Mouse (Mus musculus): ENCODE data around the gene Zfp652. TPM values are rescaled to one million over a fixed set of nuclear protein-coding genes. Genes with fewer than 3 reads are reported as not detected.
A peak's percentile ranks its signal among the peaks of the same experiment; 100 is the strongest.
"Not testable (repeated sequence)": the region's sequence is repeated elsewhere in the genome, so short reads cannot be mapped to it uniquely, and the experiment has no call there.

Zfp652 gene
- polyA plus RNA-seq, 1 experiment from 2014 or later = 6.3 TPM

DNA sequence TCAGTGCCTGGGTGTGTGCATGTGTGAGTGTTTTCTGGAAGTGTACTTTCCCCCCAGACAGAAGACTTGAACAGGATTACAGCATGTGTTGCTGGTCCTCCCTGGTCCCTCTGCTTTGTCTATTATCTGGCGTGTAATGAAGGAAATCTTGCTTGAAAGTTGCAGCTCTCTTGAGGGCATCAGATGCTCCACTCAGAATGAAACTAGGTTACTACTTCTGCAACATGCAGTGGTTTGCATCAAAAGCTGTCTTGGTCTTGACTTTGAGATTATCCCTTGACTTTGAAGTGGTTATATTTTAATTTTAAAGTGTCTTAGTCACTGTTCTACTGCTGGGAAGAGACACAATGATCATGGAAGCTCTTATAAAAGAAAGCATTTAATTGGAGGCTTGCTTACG, 22.0 kb downstream of the Zfp652 start:
- no peak overlapping the region for H3K4me3 ChIP-seq (replicated peaks)
- H3K9me3 ChIP-seq (replicated peaks) = no peaks in the 10 kb centered on the region
- peaks cover 16% of the 10 kb centered on the region for H3K4me1 ChIP-seq (replicated peaks)
- DNase-seq (no peak), ATAC-seq (ENCODE audit: low read depth) (no peak)
- no peak overlapping the region for H3K27ac ChIP-seq
- no peaks in the 10 kb centered on the region for H3K36me3 ChIP-seq
- WGBS (ENCODE audit: insufficient replicate concordance) = 76% methylated on average over 2 of the region's 2 CpGs
- H3K9ac ChIP-seq = no peak overlapping the region
- no peaks in the 10 kb centered on the region for H3K27me3 ChIP-seq
- no peak overlapping the region for H3K4me2 ChIP-seq

DNA sequence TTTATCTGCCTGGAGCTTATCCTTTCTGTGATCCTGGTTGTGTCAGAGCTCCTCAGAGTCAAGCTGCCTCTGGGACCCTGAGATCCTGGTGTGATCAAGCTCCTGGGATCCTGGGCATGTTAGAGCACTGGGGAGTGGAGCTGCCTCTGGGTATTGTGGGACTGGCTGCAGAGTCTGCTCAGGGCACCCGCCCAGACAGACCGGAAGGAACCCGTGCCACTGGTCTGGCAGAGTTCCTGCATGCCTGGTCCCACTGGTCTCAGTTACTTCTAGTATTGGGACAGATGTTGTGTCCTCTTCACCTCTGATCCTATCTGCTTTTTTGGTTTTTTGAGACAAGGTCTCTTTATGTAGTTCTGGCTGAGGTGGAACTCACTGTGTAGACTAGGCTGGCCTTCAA, 25.3 kb downstream of the Zfp652 start:
- ATAC-seq (ENCODE audit: low read depth) = no peak
- Histone ChIP-seq H3K27me3 (no peaks in the 10 kb centered on the region), H3K9me3 (replicated peaks) (no peaks in the 10 kb centered on the region)

GRCm38 (mm10) chr11:95744521-95744920, 32.0 kb downstream of the Zfp652 start:
- H3K9me3 ChIP-seq (replicated peaks) = no peaks in the 10 kb centered on the region
- ATAC-seq (ENCODE audit: low read depth) (no peak), DNase-seq (no peak)
- no peak overlapping the region for H3K9ac ChIP-seq
- no peak overlapping the region for H3K4me3 ChIP-seq (replicated peaks)
- no peaks in the 10 kb centered on the region for H3K27me3 ChIP-seq
- 51% methylated on average over 2 of the region's 2 CpGs for WGBS (ENCODE audit: insufficient replicate concordance)
- no peak overlapping the region for H3K4me2 ChIP-seq
- H3K36me3 ChIP-seq = peaks cover 10% of the 10 kb centered on the region
- H3K27ac ChIP-seq = peak overlapping the region; percentile 5; the same call in 1 of the 2 replicates
- peaks cover 33% of the 10 kb centered on the region for H3K4me1 ChIP-seq (replicated peaks)

More for the DNA sequence above, 25.3 kb downstream of the Zfp652 start:
- H3K4me1 ChIP-seq (replicated peaks) = peaks cover 15% of the 10 kb centered on the region
- DNase-seq = peak; percentile 9
- WGBS (ENCODE audit: insufficient replicate concordance) = 58% methylated on average over 3 of the region's 3 CpGs
- no peak overlapping the region for H3K4me2 ChIP-seq
- H3K4me3 ChIP-seq (replicated peaks) = no peak overlapping the region
- H3K36me3 ChIP-seq = no peaks in the 10 kb centered on the region
- H3K9ac ChIP-seq = peak overlapping the region; percentile 15; the same call in 1 of the 2 replicates
- peak overlapping the region; percentile 50; the same call in 1 of the 2 replicates for H3K27ac ChIP-seq

DNA sequence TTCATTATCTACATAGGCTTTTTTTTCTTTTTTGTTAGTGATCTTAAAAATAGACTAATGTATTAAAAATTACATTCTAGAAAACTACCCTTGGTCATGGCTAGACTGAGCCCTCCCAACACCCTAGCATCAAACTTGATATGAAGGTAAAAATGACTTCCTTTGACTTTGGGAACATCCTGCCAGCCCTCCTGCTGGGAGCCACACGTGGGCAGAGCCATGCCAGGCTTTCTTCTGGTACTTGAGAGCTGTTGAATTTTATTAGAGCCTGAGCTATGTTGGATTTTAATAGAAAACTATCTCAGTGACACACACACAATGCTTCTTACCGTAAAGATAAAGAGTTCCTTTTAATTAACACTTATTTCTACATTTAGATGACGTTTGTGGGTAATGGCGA, 34.3 kb downstream of the Zfp652 start:
- H3K27ac ChIP-seq = no peak overlapping the region; the same call in 1 of the 2 replicates
- H3K36me3 ChIP-seq = peaks cover 20% of the 10 kb centered on the region
- 76% methylated on average over 4 of the region's 4 CpGs for WGBS (ENCODE audit: insufficient replicate concordance)
- no peak for DNase-seq
- H3K9me3 ChIP-seq (replicated peaks) = no peaks in the 10 kb centered on the region
- H3K4me1 ChIP-seq (replicated peaks) = peaks cover 40% of the 10 kb centered on the region
- no peak for ATAC-seq (ENCODE audit: low read depth)
- no peak overlapping the region for H3K4me2 ChIP-seq
- no peak overlapping the region for H3K9ac ChIP-seq
- H3K27me3 ChIP-seq = no peaks in the 10 kb centered on the region
- H3K4me3 ChIP-seq (replicated peaks) = no peak overlapping the region

- 69% methylated on average over 5 of the region's 5 CpGs for WGBS (ENCODE audit: insufficient replicate concordance)
These were observed 35.9 kb downstream of the Zfp652 start for GRCm38 (mm10) chr11:95748331-95748730.

GRCm38 (mm10) chr11:95749619-95750018, 37.1 kb downstream of the Zfp652 start:
- 40% methylated on average over 15 of the region's 15 CpGs for WGBS (ENCODE audit: insufficient replicate concordance)
- Histone ChIP-seq H3K9ac (peak overlapping the region; percentile 15; the same call in 1 of the 2 replicates), H3K4me2 (no peak overlapping the region), H3K27ac (peak overlapping the region; percentile 54), H3K9me3 (replicated peaks) (no peaks in the 10 kb centered on the region), H3K4me1 (replicated peaks) (peaks cover 32% of the 10 kb centered on the region), H3K4me3 (replicated peaks) (no peak overlapping the region), H3K36me3 (peaks cover 41% of the 10 kb centered on the region), H3K27me3 (no peaks in the 10 kb centered on the region)
- ATAC-seq (ENCODE audit: low read depth) (no peak), DNase-seq (no peak)

More at GRCm38 (mm10) chr11:95748331-95748730, 35.9 kb downstream of the Zfp652 start:
- no peak overlapping the region; the same call in 1 of the 2 replicates for H3K9ac ChIP-seq
- DNase-seq = no peak
- H3K9me3 ChIP-seq (replicated peaks) = no peaks in the 10 kb centered on the region
- no peak overlapping the region for H3K4me2 ChIP-seq
- H3K4me1 ChIP-seq (replicated peaks) = peaks cover 40% of the 10 kb centered on the region
- no peak for ATAC-seq (ENCODE audit: low read depth)
- H3K36me3 ChIP-seq = peaks cover 28% of the 10 kb centered on the region
- no peaks in the 10 kb centered on the region for H3K27me3 ChIP-seq
- no peak overlapping the region for H3K4me3 ChIP-seq (replicated peaks)
- no peak overlapping the region for H3K27ac ChIP-seq

DNA sequence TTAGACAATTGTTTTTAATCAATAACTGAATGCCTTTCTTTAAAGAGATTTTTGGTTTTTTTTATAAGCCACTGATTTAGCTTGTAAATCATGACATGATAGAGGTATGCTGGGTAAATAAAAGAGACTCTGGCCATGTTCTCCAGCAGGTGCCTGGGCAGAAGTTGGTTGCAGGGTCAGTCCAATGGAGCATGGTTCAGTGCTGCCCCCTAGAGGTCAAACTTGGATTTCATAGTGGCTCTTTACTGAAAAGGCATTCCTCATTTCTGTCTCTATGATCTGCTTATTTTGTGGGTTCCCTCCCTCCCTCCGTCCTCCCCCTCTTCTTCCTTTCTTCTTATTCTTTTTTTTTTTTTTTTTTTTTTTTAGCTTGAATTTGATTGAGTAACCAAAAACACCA, 38.5 kb downstream of the Zfp652 start:
- Histone ChIP-seq H3K27me3 (no peaks in the 10 kb centered on the region), H3K36me3 (peaks cover 54% of the 10 kb centered on the region), H3K9ac (no peak overlapping the region), H3K9me3 (replicated peaks) (no peaks in the 10 kb centered on the region), H3K27ac (no peak overlapping the region), H3K4me1 (replicated peaks) (peaks cover 25% of the 10 kb centered on the region), H3K4me2 (no peak overlapping the region), H3K4me3 (replicated peaks) (no peak overlapping the region)
- WGBS (ENCODE audit: insufficient replicate concordance) = 6% methylated on average over 1 of the region's 1 CpGs
- ATAC-seq (ENCODE audit: low read depth) (0 out of 2 replicates have a peak, but pooled peaks have one; percentile 50), DNase-seq (peak; percentile 55)

DNA sequence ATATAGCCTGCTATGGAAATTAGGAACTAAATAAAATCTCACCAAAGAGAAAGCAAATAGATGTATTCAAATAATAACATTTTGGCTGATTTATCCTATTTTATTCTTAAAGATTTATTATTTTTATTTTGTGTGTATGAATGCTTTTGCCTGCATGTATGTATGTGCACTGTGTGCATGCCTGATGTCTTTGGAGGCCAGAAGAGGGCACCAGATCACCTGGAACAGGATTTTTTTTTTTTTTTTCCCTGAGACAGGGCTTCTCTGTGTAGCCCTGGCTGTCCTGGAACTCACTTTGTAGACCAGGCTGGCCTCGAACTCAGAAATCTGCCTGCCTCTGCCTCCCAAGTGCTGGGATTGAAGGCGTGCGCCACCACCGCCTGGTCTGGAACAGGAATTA, 42.7 kb downstream of the Zfp652 start:
- not testable (repeated sequence) for DNase-seq; ATAC-seq (ENCODE audit: low read depth); H3K27ac ChIP-seq; H3K4me2 ChIP-seq; H3K4me1 ChIP-seq (replicated peaks); H3K4me3 ChIP-seq (replicated peaks); H3K27me3 ChIP-seq; H3K9me3 ChIP-seq (replicated peaks); H3K9ac ChIP-seq
- WGBS (ENCODE audit: insufficient replicate concordance) = 90% methylated on average over 4 of the region's 4 CpGs
- H3K36me3 ChIP-seq = peaks cover 56% of the 10 kb centered on the region

GRCm38 (mm10) chr11:95760521-95760920, 48.0 kb downstream of the Zfp652 start:
- 81% methylated on average over 5 of the region's 5 CpGs for WGBS (ENCODE audit: insufficient replicate concordance)
- peaks cover 42% of the 10 kb centered on the region for H3K36me3 ChIP-seq
- H3K27me3 ChIP-seq = no peaks in the 10 kb centered on the region
- no peaks in the 10 kb centered on the region for H3K4me1 ChIP-seq (replicated peaks)
- no peak overlapping the region for H3K9ac ChIP-seq
- H3K4me2 ChIP-seq = no peak overlapping the region
- no peaks in the 10 kb centered on the region for H3K9me3 ChIP-seq (replicated peaks)
- no peak overlapping the region for H3K4me3 ChIP-seq (replicated peaks)
- no peak for DNase-seq
- ATAC-seq (ENCODE audit: low read depth) = no peak
- no peak overlapping the region for H3K27ac ChIP-seq

GRCm38 (mm10) chr11:95762996-95763395, 50.5 kb downstream of the Zfp652 start:
- Histone ChIP-seq H3K36me3 (peaks cover 36% of the 10 kb centered on the region), H3K4me1 (replicated peaks) (no peaks in the 10 kb centered on the region), H3K4me3 (replicated peaks) (no peak overlapping the region), H3K4me2 (no peak overlapping the region), H3K27ac (no peak overlapping the region; the same call in 1 of the 2 replicates), H3K9me3 (replicated peaks) (no peaks in the 10 kb centered on the region), H3K9ac (no peak overlapping the region), H3K27me3 (no peaks in the 10 kb centered on the region)
- no peak for ATAC-seq (ENCODE audit: low read depth)
- DNase-seq = no peak
- 90% methylated on average over 4 of the region's 4 CpGs for WGBS (ENCODE audit: insufficient replicate concordance)

DNA sequence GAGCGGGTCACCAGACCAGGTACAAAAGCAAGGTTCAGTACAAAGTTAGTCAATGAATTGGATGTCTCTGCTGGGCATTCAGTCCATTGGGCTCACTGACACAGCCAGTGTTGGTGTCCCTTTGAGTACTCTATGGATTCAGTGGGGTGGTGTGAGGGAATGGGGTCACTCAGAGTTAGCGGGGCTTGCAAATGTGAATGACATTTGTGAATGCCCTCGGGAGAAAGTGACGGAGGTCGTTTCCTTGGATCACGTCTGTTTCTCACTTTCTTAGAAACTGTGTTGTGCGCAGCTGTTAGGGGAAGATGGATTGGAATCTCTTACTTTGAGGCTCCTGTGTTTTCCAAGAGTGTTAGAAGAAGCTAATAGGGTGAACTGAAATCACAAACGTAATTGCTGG, 52.3 kb downstream of the Zfp652 start:
- 88% methylated on average over 8 of the region's 8 CpGs for WGBS (ENCODE audit: insufficient replicate concordance)
- Histone ChIP-seq H3K4me3 (replicated peaks) (no peak overlapping the region), H3K9me3 (replicated peaks) (no peaks in the 10 kb centered on the region), H3K27ac (peak overlapping the region; percentile 11; the same call in 1 of the 2 replicates), H3K9ac (no peak overlapping the region), H3K4me1 (replicated peaks) (no peaks in the 10 kb centered on the region), H3K27me3 (no peaks in the 10 kb centered on the region), H3K36me3 (peaks cover 40% of the 10 kb centered on the region), H3K4me2 (no peak overlapping the region)
- no peak for ATAC-seq (ENCODE audit: low read depth)
- DNase-seq = no peak

- WGBS (ENCODE audit: insufficient replicate concordance) = 67% methylated on average over 10 of the region's 10 CpGs
- H3K27ac ChIP-seq = no peak overlapping the region
- ATAC-seq (ENCODE audit: low read depth) = no peak
These were observed 52.9 kb downstream of the Zfp652 start for GRCm38 (mm10) chr11:95765334-95765733.

More at GRCm38 (mm10) chr11:95765334-95765733, 52.9 kb downstream of the Zfp652 start:
- Histone ChIP-seq H3K4me2 (no peak overlapping the region), H3K4me3 (replicated peaks) (no peak overlapping the region), H3K27me3 (no peaks in the 10 kb centered on the region), H3K9me3 (replicated peaks) (no peaks in the 10 kb centered on the region), H3K36me3 (peaks cover 40% of the 10 kb centered on the region), H3K9ac (no peak overlapping the region), H3K4me1 (replicated peaks) (no peaks in the 10 kb centered on the region)
- no peak for DNase-seq
